Mouse (Mus musculus) gastrocnemius, adult 18-20 months (tissue): ENCODE results near the gene Bcas3. TPM values are rescaled to one million over a fixed set of nuclear protein-coding genes. Genes with fewer than 3 reads are reported as not detected.

ENCODE experiments used
- DNase-seq: peaks from one replicate; pipeline ENCODE4 v3.0.0; 2021; ENCODE audit warnings: low spot score
- total RNA-seq, 2 experiments: library from RNA; stranded (reverse); gene quantifications; 2 replicates each; pipeline ENCODE4 v1.2.3; 2021

Bcas3 gene
- total RNA-seq, 2 experiments from 2014 or later: 40.7 to 47.3 TPM

- no peak for DNase-seq
Observed at GRCm38 (mm10) chr11:85527261-85527660, 174.3 kb downstream of the Bcas3 start.

- no peak for DNase-seq
Observed at GRCm38 (mm10) chr11:85529531-85530285, 176.7 kb downstream of the Bcas3 start.

GRCm38 (mm10) chr11:85540989-85541388, 188.0 kb downstream of the Bcas3 start:
- no peak for DNase-seq

- no peak for DNase-seq
Observed at GRCm38 (mm10) chr11:85543311-85543710, 190.3 kb downstream of the Bcas3 start.

- DNase-seq: no peak
Observed at GRCm38 (mm10) chr11:85545602-85546001, 192.6 kb downstream of the Bcas3 start.

GRCm38 (mm10) chr11:85547966-85548365, 195.0 kb downstream of the Bcas3 start:
- DNase-seq: no peak

GRCm38 (mm10) chr11:85549651-85550050, 196.7 kb downstream of the Bcas3 start:
- DNase-seq: no peak

GRCm38 (mm10) chr11:85555066-85555465, 202.1 kb downstream of the Bcas3 start:
- no peak for DNase-seq

GRCm38 (mm10) chr11:85555721-85556120, 202.8 kb downstream of the Bcas3 start:
- peak; percentile 51 for DNase-seq

- no peak for DNase-seq
Observed at GRCm38 (mm10) chr11:85565068-85565467, 212.1 kb downstream of the Bcas3 start.

GRCm38 (mm10) chr11:85571040-85571439, 218.1 kb downstream of the Bcas3 start:
- DNase-seq: no peak

GRCm38 (mm10) chr11:85571936-85572335, 219.0 kb downstream of the Bcas3 start:
- DNase-seq: no peak

GRCm38 (mm10) chr11:85572590-85572989, 219.6 kb downstream of the Bcas3 start:
- DNase-seq: no peak

- DNase-seq: no peak
Observed at GRCm38 (mm10) chr11:85574496-85574895, 221.5 kb downstream of the Bcas3 start.

- DNase-seq: no peak
Observed at GRCm38 (mm10) chr11:85577816-85578645, 225.1 kb downstream of the Bcas3 start.

GRCm38 (mm10) chr11:85584086-85584485, 231.1 kb downstream of the Bcas3 start:
- no peak for DNase-seq

GRCm38 (mm10) chr11:85593636-85594035, 240.7 kb downstream of the Bcas3 start:
- DNase-seq: no peak

GRCm38 (mm10) chr11:85599251-85599650, 246.3 kb downstream of the Bcas3 start:
- DNase-seq: no peak

GRCm38 (mm10) chr11:85603546-85604322, 250.8 kb downstream of the Bcas3 start:
- DNase-seq: no peak

GRCm38 (mm10) chr11:85609303-85609940, 256.5 kb downstream of the Bcas3 start:
- DNase-seq: no peak

GRCm38 (mm10) chr11:85613035-85613434, 260.1 kb downstream of the Bcas3 start:
- no peak for DNase-seq
